Mouse (Mus musculus): ENCODE measurements around the gene Slc5a1.

DNA sequence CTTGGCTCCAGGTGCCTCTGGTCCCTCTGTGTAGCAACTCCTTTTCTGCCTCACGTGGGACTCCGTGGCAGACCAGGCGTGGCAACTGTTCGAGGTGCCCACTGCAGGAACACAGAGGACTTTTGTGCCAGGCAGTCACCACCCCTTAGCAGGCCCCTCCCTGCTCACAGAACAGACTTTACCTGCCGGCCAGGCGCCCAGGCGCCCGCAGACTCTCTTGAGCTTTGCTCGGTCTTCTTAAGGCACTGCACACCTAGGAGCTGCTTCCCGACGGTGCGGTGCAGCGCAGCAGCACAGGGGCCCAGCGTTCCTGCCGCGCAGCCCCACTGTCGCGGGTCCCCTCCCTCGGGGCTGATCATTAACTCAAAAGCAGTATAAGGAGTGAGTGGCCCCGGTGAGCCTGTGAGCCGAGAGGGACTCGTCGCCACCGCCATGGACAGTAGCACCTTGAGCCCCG is at the start of gene Slc5a1:
- TF ChIP-seq MAX (IDR thresholded peaks at IDR 0.05) = no peak
- TF ChIP-seq CTCF (IDR thresholded peaks at IDR 0.05; ENCODE audit: control insufficient read depth, insufficient read depth, insufficient read length) = no peak
- TF ChIP-seq USF1 (IDR thresholded peaks at IDR 0.05; ENCODE audit: low read depth) = no peak

All from C2C12 (cell line).